Mouse (Mus musculus) bone marrow, adult 2 months (tissue): ENCODE measurements at regions not wholly inside any gene's neighbourhood (a gene's known extent, or its start where the extent isn't known, plus 50 kb on each side); places are given as distances from the start of the nearest gene placed in this dataset.

Experiments used
- CTCF ChIP-seq: fragments of 200-500 bp; IDR thresholded peaks from 2 replicates; pipeline ENCODE4 v1.5.1; 2011; ENCODE audit warnings: low read length, control low read depth; ENCODE audit not compliant: control insufficient read depth, insufficient read depth
- POLR2A ChIP-seq: fragments of 200-500 bp; IDR thresholded peaks from 2 replicates; pipeline ENCODE4 v1.6.1; 2011; ENCODE audit warnings: low read depth, mild to moderate bottlenecking, control low read depth, low read length, borderline replicate concordance; ENCODE audit not compliant: control insufficient read depth

DNA sequence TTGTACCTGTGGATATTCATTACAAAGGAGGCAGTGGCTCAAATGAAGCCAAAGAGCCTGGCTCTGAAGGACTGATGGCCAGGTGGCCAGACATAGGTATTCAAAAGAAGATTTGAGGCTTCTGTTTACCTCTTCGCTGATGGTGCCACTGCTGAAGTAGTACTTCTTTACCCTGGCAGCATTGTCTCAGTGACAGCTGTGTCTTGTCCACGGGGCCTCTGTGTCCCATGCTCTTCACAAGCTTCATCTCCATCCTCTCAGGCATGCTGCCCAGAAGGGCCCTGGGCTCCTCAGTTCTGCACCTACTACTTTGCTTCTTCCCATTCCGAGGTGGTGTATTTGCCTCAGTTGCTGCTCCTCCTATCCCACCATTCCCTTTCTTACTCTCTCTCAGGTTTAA is 1257.9 kb upstream of the A1bg start:
- TF ChIP-seq CTCF (no peak), POLR2A (no peak)
